ENCODE assay signal across 14 mouse cellular contexts in genomic region chr14:64572756-64573155, GRCm38 (mm10).
"Had no signal": no experiment of that assay in that cellular context is flagged by ENCODE, and none has a peak within 500 bp of the region (broad histone marks: within the 10 kb centered on the region; RNA-seq: fewer than 3 reads in every experiment).

No protein-coding gene starts in this region.

- H3K27ac ChIP-seq: limb, embryonic 10.5 days; liver, embryonic 15.5 days had no signal

- H3K4me2 ChIP-seq: liver, embryonic 11.5 days; liver, embryonic 15.5 days had no signal

- H3K9ac ChIP-seq: liver, embryonic 15.5 days had no signal

- H3K9me3 ChIP-seq: limb, embryonic 10.5 days; liver, embryonic 15.5 days had no signal

- H3K4me1 ChIP-seq: limb, embryonic 10.5 days; liver, embryonic 15.5 days had no signal

- ATAC-seq: intestine, postnatal 0 days; lung, postnatal 0 days had no signal

- H3K4me3 ChIP-seq: limb, embryonic 10.5 days; liver, embryonic 15.5 days had no signal

- H3K36me3 ChIP-seq: limb, embryonic 10.5 days; liver, embryonic 15.5 days had no signal

- DNase-seq: kidney, adult 8-10 months; kidney, postnatal 25 days; layer of hippocampus, adult 9-11 months; lung, adult 2 months; lung, postnatal 36 days; right cerebral cortex, postnatal 4 days; spleen, adult 18-20 months; thymus, adult 18-20 months; thymus, postnatal 25 days had no signal
